8 mouse cellular contexts compared by ENCODE assay signal in genomic region chr11:57646416-57646815, GRCm38 (mm10). TPM values are rescaled to one million over a fixed set of nuclear protein-coding genes. Genes with fewer than 3 reads are reported as not detected.
A peak's percentile ranks its signal among the peaks of the same experiment; 100 is the strongest.
DNase-seq lines count a peak whose midpoint lies in the region; ATAC-seq and TF ChIP-seq lines count a peak whose summit lies in the region.

No protein-coding gene starts in this region.

- H3K27ac ChIP-seq in testis, adult 2 months (ENCODE audit: control insufficient read depth, insufficient read depth, low read depth, low read length) = no peak overlapping the region
- no peak overlapping the region for H3K27ac ChIP-seq in limb, embryonic 15.5 days
- H3K27ac ChIP-seq in stomach, embryonic 16.5 days (ENCODE audit: low read length) = no peak overlapping the region

- H3K4me3 ChIP-seq in testis, adult 2 months (ENCODE audit: control insufficient read depth, low read depth, low read length) = peak overlapping the region; percentile 66
- H3K4me3 ChIP-seq in limb, embryonic 15.5 days = peak overlapping the region; percentile 91
- peak overlapping the region; percentile 76 for H3K4me3 ChIP-seq in stomach, embryonic 16.5 days (replicated peaks; ENCODE audit: low read length)

- H3K9ac ChIP-seq in limb, embryonic 15.5 days = no peak overlapping the region
- no peak overlapping the region; the same call in 1 of the 2 replicates for H3K9ac ChIP-seq in stomach, embryonic 16.5 days (ENCODE audit: low read length)

- no peak for ATAC-seq in limb, embryonic 15.5 days (ENCODE audit: insufficient number of reproducible peaks, low FRiP score, low TSS enrichment, low read depth)
- ATAC-seq in stomach, embryonic 16.5 days (ENCODE audit: insufficient read depth, low FRiP score) = no peak

- peak; percentile 3 for DNase-seq in adrenal gland, postnatal 14 days
- DNase-seq in adrenal gland, adult 8-10 months = no peak
- DNase-seq in testis, postnatal 14 days (ENCODE audit: low spot score) = no peak
- DNase-seq in cerebellum, adult 11 months = no peak
- DNase-seq in embryo, embryonic 11 days = no peak

- H3K9me3 ChIP-seq in limb, embryonic 15.5 days = no peaks in the 10 kb centered on the region
- no peaks in the 10 kb centered on the region for H3K9me3 ChIP-seq in stomach, embryonic 16.5 days (replicated peaks; ENCODE audit: control insufficient read depth, low read length)

- WGBS in limb, embryonic 15.5 days = 22% methylated on average over 1 of the region's 1 CpGs
- WGBS in stomach, embryonic 16.5 days = 27% methylated on average over 1 of the region's 1 CpGs

- no peak for TF ChIP-seq POLR2A in testis, adult 2 months (IDR thresholded peaks at IDR 0.05; ENCODE audit: control insufficient read depth, low read depth, low read length)

- peak overlapping the region; percentile 90 for H3K4me2 ChIP-seq in limb, embryonic 15.5 days
- peak overlapping the region; percentile 67 for H3K4me2 ChIP-seq in stomach, embryonic 16.5 days (ENCODE audit: low read depth, low read length)

- no peak for TF ChIP-seq CTCF in testis, adult 2 months (IDR thresholded peaks at IDR 0.05; ENCODE audit: control insufficient read depth, insufficient read depth, insufficient replicate concordance, low read depth, low read length)

- peaks cover 4% of the 10 kb centered on the region for H3K4me1 ChIP-seq in testis, adult 2 months (ENCODE audit: control insufficient read depth, insufficient read depth, low read length)
- peaks cover 54% of the 10 kb centered on the region for H3K4me1 ChIP-seq in limb, embryonic 15.5 days
- H3K4me1 ChIP-seq in stomach, embryonic 16.5 days (ENCODE audit: control insufficient read depth, insufficient read depth, low read length) = peaks cover 21% of the 10 kb centered on the region

- H3K27me3 ChIP-seq in testis, adult 2 months (ENCODE audit: control insufficient read depth, insufficient read depth, low read length) = no peaks in the 10 kb centered on the region
- no peaks in the 10 kb centered on the region for H3K27me3 ChIP-seq in limb, embryonic 15.5 days
- no peaks in the 10 kb centered on the region for H3K27me3 ChIP-seq in stomach, embryonic 16.5 days (ENCODE audit: control insufficient read depth, insufficient read depth, low read length)

- no peaks in the 10 kb centered on the region for H3K36me3 ChIP-seq in testis, adult 2 months (ENCODE audit: control insufficient read depth, insufficient read depth, low read length)
- H3K36me3 ChIP-seq in limb, embryonic 15.5 days = no peaks in the 10 kb centered on the region
- H3K36me3 ChIP-seq in stomach, embryonic 16.5 days (ENCODE audit: control insufficient read depth, insufficient read depth, low read length) = no peaks in the 10 kb centered on the region

RNA-seq across cellular contexts. Expression of gene Galnt10, which starts 1.2 kb away (rescaled TPM):
- total RNA-seq in adrenal gland, postnatal 14 days (2021) = 39.8 and 46.4 TPM in 2 replicates
- total RNA-seq in adrenal gland, adult 8-10 months (2022) = 10 to 100 TPM; 55.7 to 76.3 (median 61.3) TPM
- 21.2 and 25.9 TPM in 2 replicates for polyA plus RNA-seq in testis, adult 2 months (2012; rRNA removed)
- polyA plus RNA-seq in limb, embryonic 15.5 days (2015; fragmentation: Nextera tagmentation; extraction: Ambion mirVana) = 30.5 and 36.5 TPM in 2 replicates
- 15.7 and 17.4 TPM in 2 replicates for polyA plus RNA-seq in stomach, embryonic 16.5 days (2015; fragmentation: Nextera tagmentation; extraction: Ambion mirVana)
